Mouse (Mus musculus): ENCODE results near the gene Aagab. TPM values are rescaled to one million over a fixed set of nuclear protein-coding genes. Genes with fewer than 3 reads are reported as not detected.

Gene Aagab
- polyA plus RNA-seq, 1 experiment from 2014 or later: 17.2 TPM

GRCm38 (mm10) chr9:63577469-63577868 is 25.0 kb upstream of the Aagab start:
- Histone ChIP-seq H3K4me2 (no peak overlapping the region), H3K9ac (no peak overlapping the region), H3K27ac (no peak overlapping the region), H3K4me1 (replicated peaks) (peaks cover 5% of the 10 kb centered on the region), H3K36me3 (no peaks in the 10 kb centered on the region), H3K4me3 (replicated peaks) (no peak overlapping the region), H3K27me3 (no peaks in the 10 kb centered on the region), H3K9me3 (replicated peaks) (no peaks in the 10 kb centered on the region)
- WGBS (ENCODE audit: insufficient replicate concordance): 75% methylated on average over 3 of the region's 3 CpGs
- no peak for DNase-seq
- ATAC-seq (ENCODE audit: low read depth): no peak

GRCm38 (mm10) chr9:63579644-63580043 is 22.8 kb upstream of the Aagab start:
- WGBS (ENCODE audit: insufficient replicate concordance): 64% methylated on average over 5 of the region's 5 CpGs
- no peak overlapping the region for H3K27ac ChIP-seq
- DNase-seq: no peak
- no peak overlapping the region for H3K9ac ChIP-seq
- H3K4me2 ChIP-seq: no peak overlapping the region
- peaks cover 7% of the 10 kb centered on the region for H3K4me1 ChIP-seq (replicated peaks)
- H3K4me3 ChIP-seq (replicated peaks): no peak overlapping the region
- no peaks in the 10 kb centered on the region for H3K27me3 ChIP-seq
- ATAC-seq (ENCODE audit: low read depth): no peak
- H3K9me3 ChIP-seq (replicated peaks): no peaks in the 10 kb centered on the region
- H3K36me3 ChIP-seq: no peaks in the 10 kb centered on the region

- 55% methylated on average over 2 of the region's 2 CpGs for WGBS (ENCODE audit: insufficient replicate concordance)
- no peak for DNase-seq
- no peak for ATAC-seq (ENCODE audit: low read depth)
Measured at GRCm38 (mm10) chr9:63580046-63580445, 22.4 kb upstream of the Aagab start.

GRCm38 (mm10) chr9:63581778-63582177 is 20.7 kb upstream of the Aagab start:
- H3K27me3 ChIP-seq: no peaks in the 10 kb centered on the region
- H3K4me2 ChIP-seq: no peak overlapping the region
- H3K9ac ChIP-seq: no peak overlapping the region
- H3K4me3 ChIP-seq (replicated peaks): no peak overlapping the region
- ATAC-seq (ENCODE audit: low read depth): no peak
- no peak for DNase-seq
- no peaks in the 10 kb centered on the region for H3K36me3 ChIP-seq
- no peaks in the 10 kb centered on the region for H3K9me3 ChIP-seq (replicated peaks)
- 67% methylated on average over 4 of the region's 4 CpGs for WGBS (ENCODE audit: insufficient replicate concordance)
- H3K27ac ChIP-seq: no peak overlapping the region
- peaks cover 8% of the 10 kb centered on the region for H3K4me1 ChIP-seq (replicated peaks)

More at GRCm38 (mm10) chr9:63580046-63580445, 22.4 kb upstream of the Aagab start:
- H3K27me3 ChIP-seq: no peaks in the 10 kb centered on the region
- no peak overlapping the region for H3K4me2 ChIP-seq
- H3K9ac ChIP-seq: no peak overlapping the region
- no peak overlapping the region for H3K4me3 ChIP-seq (replicated peaks)
- H3K9me3 ChIP-seq (replicated peaks): no peaks in the 10 kb centered on the region
- no peak overlapping the region for H3K27ac ChIP-seq
- peaks cover 8% of the 10 kb centered on the region for H3K4me1 ChIP-seq (replicated peaks)
- H3K36me3 ChIP-seq: no peaks in the 10 kb centered on the region

GRCm38 (mm10) chr9:63585251-63585650 is 17.2 kb upstream of the Aagab start:
- H3K9ac ChIP-seq: no peak overlapping the region
- H3K27ac ChIP-seq: no peak overlapping the region
- no peaks in the 10 kb centered on the region for H3K36me3 ChIP-seq
- H3K4me1 ChIP-seq (replicated peaks): peaks cover 8% of the 10 kb centered on the region
- no peak for ATAC-seq (ENCODE audit: low read depth)
- no peaks in the 10 kb centered on the region for H3K27me3 ChIP-seq
- no peak for DNase-seq
- WGBS (ENCODE audit: insufficient replicate concordance): 75% methylated on average over 6 of the region's 6 CpGs
- no peak overlapping the region for H3K4me3 ChIP-seq (replicated peaks)
- H3K9me3 ChIP-seq (replicated peaks): no peaks in the 10 kb centered on the region
- H3K4me2 ChIP-seq: no peak overlapping the region

GRCm38 (mm10) chr9:63589209-63589608 is 13.3 kb upstream of the Aagab start:
- no peak for DNase-seq
- Histone ChIP-seq H3K9ac (no peak overlapping the region), H3K9me3 (replicated peaks) (no peaks in the 10 kb centered on the region), H3K27me3 (no peaks in the 10 kb centered on the region), H3K4me1 (replicated peaks) (0 out of 2 replicates have a peak, but pooled peaks cover 4% of the 10 kb centered on the region), H3K27ac (no peak overlapping the region), H3K4me2 (no peak overlapping the region), H3K4me3 (replicated peaks) (no peak overlapping the region), H3K36me3 (no peaks in the 10 kb centered on the region)
- no peak for ATAC-seq (ENCODE audit: low read depth)
- WGBS (ENCODE audit: insufficient replicate concordance): 58% methylated on average over 6 of the region's 6 CpGs

GRCm38 (mm10) chr9:63590592-63590991 is 11.9 kb upstream of the Aagab start:
- no peaks in the 10 kb centered on the region for H3K4me1 ChIP-seq (replicated peaks)
- no peaks in the 10 kb centered on the region for H3K27me3 ChIP-seq
- no peak overlapping the region for H3K4me3 ChIP-seq (replicated peaks)
- ATAC-seq (ENCODE audit: low read depth): no peak
- WGBS (ENCODE audit: insufficient replicate concordance): 79% methylated on average over 4 of the region's 4 CpGs
- no peaks in the 10 kb centered on the region for H3K36me3 ChIP-seq
- no peak overlapping the region for H3K27ac ChIP-seq
- H3K9me3 ChIP-seq (replicated peaks): no peaks in the 10 kb centered on the region
- no peak overlapping the region for H3K9ac ChIP-seq
- no peak overlapping the region for H3K4me2 ChIP-seq
- DNase-seq: no peak

- no peaks in the 10 kb centered on the region for H3K4me1 ChIP-seq (replicated peaks)
- no peak for ATAC-seq (ENCODE audit: low read depth)
- no peak overlapping the region for H3K4me2 ChIP-seq
- 43% methylated on average over 8 of the region's 8 CpGs for WGBS (ENCODE audit: insufficient replicate concordance)
- no peak overlapping the region for H3K27ac ChIP-seq
- DNase-seq: no peak
- no peak overlapping the region for H3K9ac ChIP-seq
- H3K9me3 ChIP-seq (replicated peaks): no peaks in the 10 kb centered on the region
- no peak overlapping the region for H3K4me3 ChIP-seq (replicated peaks)
- no peaks in the 10 kb centered on the region for H3K27me3 ChIP-seq
- no peaks in the 10 kb centered on the region for H3K36me3 ChIP-seq
Measured at GRCm38 (mm10) chr9:63591661-63592256, 10.7 kb upstream of the Aagab start.

- H3K4me2 ChIP-seq: no peak overlapping the region
- no peak overlapping the region for H3K4me3 ChIP-seq (replicated peaks)
- no peaks in the 10 kb centered on the region for H3K9me3 ChIP-seq (replicated peaks)
- 82% methylated on average over 1 of the region's 1 CpGs for WGBS (ENCODE audit: insufficient replicate concordance)
- ATAC-seq (ENCODE audit: low read depth): no peak
- H3K9ac ChIP-seq: no peak overlapping the region
- DNase-seq: no peak
- H3K4me1 ChIP-seq (replicated peaks): no peaks in the 10 kb centered on the region
- no peaks in the 10 kb centered on the region for H3K36me3 ChIP-seq
- no peaks in the 10 kb centered on the region for H3K27me3 ChIP-seq
- H3K27ac ChIP-seq: no peak overlapping the region
Measured at GRCm38 (mm10) chr9:63595032-63595431, 7.4 kb upstream of the Aagab start.

GRCm38 (mm10) chr9:63595652-63596051 is 6.8 kb upstream of the Aagab start:
- H3K27me3 ChIP-seq: no peaks in the 10 kb centered on the region
- WGBS (ENCODE audit: insufficient replicate concordance): 65% methylated on average over 8 of the region's 8 CpGs
- H3K4me2 ChIP-seq: no peak overlapping the region
- DNase-seq (no peak), ATAC-seq (ENCODE audit: low read depth) (no peak)
- H3K4me3 ChIP-seq (replicated peaks): no peak overlapping the region
- no peaks in the 10 kb centered on the region for H3K4me1 ChIP-seq (replicated peaks)
- H3K36me3 ChIP-seq: no peaks in the 10 kb centered on the region
- H3K27ac ChIP-seq: no peak overlapping the region
- H3K9me3 ChIP-seq (replicated peaks): no peaks in the 10 kb centered on the region
- H3K9ac ChIP-seq: no peak overlapping the region

- Histone ChIP-seq H3K27me3 (no peaks in the 10 kb centered on the region), H3K9ac (no peak overlapping the region), H3K4me1 (replicated peaks) (peaks cover under 1% of the 10 kb centered on the region), H3K27ac (no peak overlapping the region), H3K36me3 (no peaks in the 10 kb centered on the region), H3K4me2 (no peak overlapping the region), H3K9me3 (replicated peaks) (no peaks in the 10 kb centered on the region), H3K4me3 (replicated peaks) (no peak overlapping the region)
- ATAC-seq (ENCODE audit: low read depth) (no peak), DNase-seq (no peak)
- 68% methylated on average over 9 of the region's 9 CpGs for WGBS (ENCODE audit: insufficient replicate concordance)
Measured at GRCm38 (mm10) chr9:63596660-63597059, 5.8 kb upstream of the Aagab start.

- WGBS (ENCODE audit: insufficient replicate concordance): 21% methylated on average over 6 of the region's 6 CpGs
- no peaks in the 10 kb centered on the region for H3K27me3 ChIP-seq
- H3K4me3 ChIP-seq (replicated peaks): peak overlapping the region; percentile 96
- ATAC-seq (ENCODE audit: low read depth): peak; percentile 59
- H3K4me2 ChIP-seq: peak overlapping the region; percentile 86
- H3K27ac ChIP-seq: peak overlapping the region; percentile 60
- H3K9me3 ChIP-seq (replicated peaks): no peaks in the 10 kb centered on the region
- peaks cover 38% of the 10 kb centered on the region for H3K4me1 ChIP-seq (replicated peaks)
- H3K9ac ChIP-seq: peak overlapping the region; percentile 93
- DNase-seq: peak; percentile 33
- no peaks in the 10 kb centered on the region for H3K36me3 ChIP-seq
Measured at GRCm38 (mm10) chr9:63603849-63604248, 1.4 kb downstream of the Aagab start.
